Mouse (Mus musculus) adrenal gland, postnatal 25 days (tissue): ENCODE measurements at regions not wholly inside any gene's neighbourhood (a gene's known extent, or its start where the extent isn't known, plus 50 kb on each side); places are given as distances from the start of the nearest gene placed in this dataset.
"Not testable (repeated sequence)": the region's sequence is repeated elsewhere in the genome, so short reads cannot be mapped to it uniquely, and the experiment has no call there.

Experiments
- DNase-seq: peaks from one replicate; pipeline ENCODE4 v3.0.0; 2021; ENCODE audit warnings: mixed read lengths

DNA sequence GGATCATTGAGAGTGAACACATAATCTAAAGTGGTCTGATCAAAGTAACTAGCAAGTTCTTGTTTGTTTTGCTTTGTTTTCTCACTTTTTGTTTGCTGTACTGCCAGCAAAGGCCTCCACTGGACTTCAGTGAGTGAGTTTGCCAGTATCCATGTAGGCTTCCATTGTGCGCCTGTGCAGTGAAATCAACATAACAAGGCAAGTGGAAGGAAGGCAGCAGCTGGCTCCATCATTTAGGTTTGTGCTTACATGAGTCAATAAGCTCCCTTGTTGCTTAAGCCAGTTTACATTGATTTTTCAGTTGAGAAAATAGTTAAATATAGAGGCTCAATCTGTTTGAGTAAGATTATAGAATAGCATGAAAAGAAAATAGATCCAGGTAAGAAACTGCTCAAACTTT lies 1255.7 kb upstream of the Nudt12 start:
- no peak for DNase-seq

DNA sequence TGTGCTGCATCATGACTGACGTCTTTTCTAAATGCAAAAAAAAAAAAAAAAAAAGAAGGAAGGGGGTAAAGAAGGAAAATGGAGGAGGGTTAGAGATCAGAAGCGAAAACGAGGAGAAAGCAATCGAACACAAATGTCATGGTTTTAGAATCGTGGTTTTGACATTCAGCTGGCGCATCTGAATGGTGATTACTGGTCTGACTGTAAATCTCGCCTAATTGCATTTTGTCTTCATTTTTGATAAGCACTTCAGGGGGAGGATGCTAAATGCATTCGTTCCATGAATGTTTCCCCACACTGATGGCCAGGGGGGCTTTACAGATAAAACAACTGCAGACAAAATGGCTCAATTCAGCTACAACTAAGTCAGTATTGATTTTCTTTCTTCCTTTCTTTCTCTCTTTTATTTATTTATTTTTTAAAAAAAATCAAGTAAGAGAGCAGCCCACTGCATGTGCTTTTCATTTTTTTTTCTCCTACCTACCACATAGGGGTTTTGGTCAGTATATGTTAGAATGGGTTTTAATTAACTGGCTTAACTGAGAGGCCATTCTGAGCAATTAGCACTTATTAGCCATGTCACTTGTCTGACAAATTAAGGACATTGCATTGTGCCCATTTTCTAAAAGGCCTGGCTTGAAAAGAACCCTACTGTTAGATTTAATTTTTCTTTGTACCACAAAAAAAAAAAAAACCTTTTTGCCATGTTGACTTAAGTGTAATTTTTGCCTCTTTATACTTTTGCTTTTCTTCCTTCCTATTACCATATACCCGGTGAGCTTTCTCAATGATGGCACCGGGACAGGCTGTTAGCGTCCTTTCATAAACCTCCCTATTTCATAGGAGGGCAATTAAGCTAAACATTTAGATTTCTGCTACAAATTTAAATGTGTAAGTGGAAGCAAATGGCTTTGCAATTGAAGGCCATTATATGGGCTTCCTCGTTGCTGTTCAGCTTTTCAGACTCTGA lies 1254.4 kb upstream of the Nudt12 start:
- DNase-seq, result no peak

GRCm38 (mm10) chr17:60255338-60255737 lies 1242.2 kb upstream of the Nudt12 start:
- DNase-seq, result not testable (repeated sequence)

- no peak for DNase-seq
Measured at GRCm38 (mm10) chr17:60249923-60250322, 1236.8 kb upstream of the Nudt12 start.

DNA sequence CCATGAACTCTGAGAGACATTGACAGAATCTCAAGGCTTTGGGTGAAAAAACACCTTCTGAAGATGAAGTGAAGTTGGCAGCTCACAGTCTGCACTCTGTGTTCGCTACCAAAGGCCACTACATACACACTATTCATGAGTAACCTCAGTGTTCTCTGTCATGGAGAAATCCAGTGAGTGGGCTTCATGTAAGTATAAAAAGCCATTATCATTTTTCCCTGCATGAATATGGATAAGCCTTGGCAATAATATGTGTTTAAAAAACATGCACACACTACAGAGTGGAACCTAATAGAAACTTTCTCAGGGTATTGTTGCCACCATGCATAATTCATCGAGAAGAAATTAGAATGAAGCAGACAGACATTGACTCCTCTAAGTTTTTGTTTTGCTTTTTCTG lies 1221.3 kb upstream of the Nudt12 start:
- no peak for DNase-seq

GRCm38 (mm10) chr17:60197004-60197403 lies 1183.8 kb upstream of the Nudt12 start:
- DNase-seq, result no peak

DNA sequence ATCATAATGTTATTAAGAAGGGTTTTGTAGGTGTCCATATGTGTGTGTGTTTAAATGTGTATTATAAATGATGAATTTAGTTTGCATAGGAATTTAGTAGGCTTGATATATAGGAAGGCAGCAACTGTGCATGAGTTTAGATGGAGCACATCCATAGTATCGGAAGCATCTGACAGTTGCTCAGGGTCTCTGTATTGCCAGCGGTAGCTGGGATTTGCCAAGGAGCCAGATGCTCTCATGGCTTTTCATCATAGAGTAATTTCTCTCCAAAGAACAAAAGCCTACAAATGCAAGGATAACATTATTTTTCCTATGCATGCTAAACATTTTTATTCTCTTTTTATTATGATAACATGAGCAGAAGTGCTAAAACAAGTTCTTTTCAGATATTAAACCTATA lies 1168.1 kb upstream of the Nudt12 start:
- no peak for DNase-seq

- DNase-seq, result peak; percentile 60
Measured at GRCm38 (mm10) chr17:60180646-60181045, 1167.5 kb upstream of the Nudt12 start.

DNA sequence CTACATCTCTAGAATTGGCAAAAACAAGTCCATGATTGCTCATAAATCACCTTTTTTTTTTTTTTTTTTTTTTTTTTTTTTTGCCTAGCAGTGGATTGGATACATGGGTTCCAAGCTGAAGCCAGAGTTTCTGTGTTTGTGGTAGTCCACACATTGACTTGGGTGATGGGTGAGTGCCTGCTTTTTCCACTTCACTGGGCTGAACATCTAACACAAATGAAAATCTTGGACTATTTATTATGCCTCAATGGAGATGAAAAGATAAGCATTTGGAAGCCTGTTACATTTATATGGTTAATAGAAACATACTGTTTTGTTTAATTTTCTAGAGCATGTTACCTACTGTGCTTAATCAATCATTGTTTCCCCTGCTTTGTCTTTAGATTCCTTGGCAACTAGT lies 1152.4 kb upstream of the Nudt12 start:
- no peak for DNase-seq

GRCm38 (mm10) chr17:60130589-60130988 lies 1117.4 kb upstream of the Nudt12 start:
- DNase-seq, result no peak

GRCm38 (mm10) chr17:60098763-60099162 lies 1085.6 kb upstream of the Nudt12 start:
- DNase-seq, result no peak
